Mouse (Mus musculus) limb, embryonic 11.5 days (tissue): ENCODE data around the gene Dpf3. TPM values are rescaled to one million over a fixed set of nuclear protein-coding genes. Genes with fewer than 3 reads are reported as not detected.

Experiments used
- ATAC-seq: fragments of 200-750 bp; cut with Nextera tagmentation; 2 replicates; pipeline ENCODE4 v1.8.0; 2017; ENCODE audit warnings: low read depth; ENCODE audit not compliant: insufficient number of reproducible peaks, low FRiP score, low TSS enrichment
- DNase-seq: peaks from one replicate; pipeline ENCODE4 v3.0.0-alpha.2; 2015; ENCODE audit warnings: low spot score
- H3K27ac ChIP-seq: fragments of 300-500 bp; sonication (generic); replicated peaks from 2 replicates; pipeline ENCODE4 v1.5.1; 2014; ENCODE audit warnings: low read depth, mild to moderate bottlenecking, low read length
- H3K27me3 ChIP-seq: fragments of 300-500 bp; sonication (generic); 2 replicates; pipeline ENCODE4 v1.6.1; 2014; ENCODE audit warnings: mild to moderate bottlenecking, low read length, mixed read lengths; ENCODE audit not compliant: control insufficient read depth, insufficient read depth
- H3K36me3 ChIP-seq: fragments of 300-500 bp; sonication (generic); 2 replicates; pipeline ENCODE4 v1.6.1; 2014; ENCODE audit warnings: mild to moderate bottlenecking, low read length, moderate library complexity, mixed read lengths; ENCODE audit not compliant: control insufficient read depth, insufficient read depth
- H3K4me1 ChIP-seq: fragments of 300-500 bp; sonication (generic); 2 replicates; pipeline ENCODE4 v1.6.1; 2014; ENCODE audit warnings: low read length, mixed read lengths; ENCODE audit not compliant: control insufficient read depth, insufficient read depth
- H3K4me2 ChIP-seq: fragments of 300-500 bp; sonication (generic); 2 replicates; pipeline ENCODE4 v1.6.1; 2014; ENCODE audit warnings: low read depth, mild to moderate bottlenecking, moderate library complexity; ENCODE audit not compliant: severe bottlenecking
- H3K4me3 ChIP-seq: fragments of 300-500 bp; sonication (generic); 2 replicates; pipeline ENCODE4 v1.5.1; 2014; ENCODE audit warnings: low read depth, low read length
- H3K9ac ChIP-seq: fragments of 300-500 bp; sonication (generic); 2 replicates; pipeline ENCODE4 v1.6.1; 2014; ENCODE audit warnings: mild to moderate bottlenecking, low read length
- H3K9me3 ChIP-seq: fragments of 300-500 bp; sonication (generic); 2 replicates; pipeline ENCODE4 v1.6.1; 2016; ENCODE audit warnings: low read length; ENCODE audit not compliant: control insufficient read depth
- WGBS: fragments of 180-500 bp; shearing (Covaris S2); extraction: QIAGEN DNeasy Blood & Tissue Kit; methylation state at CpG from one replicate; pipeline ENCODE4 v1.1.7; 2014; 5-methylcytosine and 5-hydroxymethylcytosine counted together
- polyA plus RNA-seq: library from polyadenylated mRNA; unstranded; fragments of >200 nt; fragmentation: Nextera tagmentation; extraction: Ambion mirVana; gene quantifications from 2 replicates; pipeline ENCODE4 v1.2.1, GENCODE M21; 2014

Gene Dpf3
- polyA plus RNA-seq, 1 experiment from 2014 or later: 3.6 TPM

DNA sequence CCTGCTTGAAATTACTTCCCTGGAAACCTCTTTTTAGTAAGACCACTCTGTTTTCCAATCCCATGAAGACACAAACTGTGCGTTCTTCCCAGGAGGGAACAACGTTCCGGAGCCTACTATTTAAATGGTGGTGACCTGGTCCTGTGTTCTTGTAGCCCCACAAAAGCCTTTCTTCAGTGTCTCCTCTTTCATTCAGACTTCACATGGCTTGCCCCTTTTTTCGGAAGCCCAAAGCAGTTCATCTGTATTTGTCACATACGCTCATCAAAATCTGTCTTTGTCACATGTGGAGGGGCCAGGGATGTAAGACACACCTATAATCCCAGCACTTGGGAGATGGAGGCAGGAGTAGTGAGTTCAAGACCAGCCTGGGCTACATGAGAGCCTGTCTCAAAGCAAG, 73.8 kb downstream of the Dpf3 start:
- Histone ChIP-seq H3K9ac (no peak overlapping the region), H3K4me3 (no peak overlapping the region), H3K36me3 (no peaks in the 10 kb centered on the region), H3K4me1 (no peaks in the 10 kb centered on the region), H3K9me3 (no peaks in the 10 kb centered on the region), H3K27ac (no peak overlapping the region), H3K27me3 (no peaks in the 10 kb centered on the region), H3K4me2 (no peak overlapping the region)
- ATAC-seq: no peak
- DNase-seq: no peak
- WGBS: 93% methylated on average over 5 of the region's 5 CpGs

GRCm38 (mm10) chr12:83411721-83412521, 75.6 kb downstream of the Dpf3 start:
- no peak overlapping the region for H3K27ac ChIP-seq
- ATAC-seq: no peak
- no peak for DNase-seq
- no peaks in the 10 kb centered on the region for H3K9me3 ChIP-seq
- 64% methylated on average over 17 of the region's 17 CpGs for WGBS
- no peak overlapping the region for H3K4me3 ChIP-seq
- H3K27me3 ChIP-seq: no peaks in the 10 kb centered on the region
- H3K9ac ChIP-seq: no peak overlapping the region
- no peaks in the 10 kb centered on the region for H3K36me3 ChIP-seq
- no peak overlapping the region for H3K4me2 ChIP-seq
- H3K4me1 ChIP-seq: no peaks in the 10 kb centered on the region

- DNase-seq (no peak), ATAC-seq (no peak)
- H3K27ac ChIP-seq: no peak overlapping the region
- H3K4me1 ChIP-seq: no peaks in the 10 kb centered on the region
- no peaks in the 10 kb centered on the region for H3K27me3 ChIP-seq
- WGBS: 80% methylated on average over 5 of the region's 5 CpGs
- no peaks in the 10 kb centered on the region for H3K36me3 ChIP-seq
- H3K4me3 ChIP-seq: no peak overlapping the region
- H3K9me3 ChIP-seq: no peaks in the 10 kb centered on the region
- H3K4me2 ChIP-seq: no peak overlapping the region
- no peak overlapping the region for H3K9ac ChIP-seq
Observed at GRCm38 (mm10) chr12:83411032-83411431, 76.5 kb downstream of the Dpf3 start.

DNA sequence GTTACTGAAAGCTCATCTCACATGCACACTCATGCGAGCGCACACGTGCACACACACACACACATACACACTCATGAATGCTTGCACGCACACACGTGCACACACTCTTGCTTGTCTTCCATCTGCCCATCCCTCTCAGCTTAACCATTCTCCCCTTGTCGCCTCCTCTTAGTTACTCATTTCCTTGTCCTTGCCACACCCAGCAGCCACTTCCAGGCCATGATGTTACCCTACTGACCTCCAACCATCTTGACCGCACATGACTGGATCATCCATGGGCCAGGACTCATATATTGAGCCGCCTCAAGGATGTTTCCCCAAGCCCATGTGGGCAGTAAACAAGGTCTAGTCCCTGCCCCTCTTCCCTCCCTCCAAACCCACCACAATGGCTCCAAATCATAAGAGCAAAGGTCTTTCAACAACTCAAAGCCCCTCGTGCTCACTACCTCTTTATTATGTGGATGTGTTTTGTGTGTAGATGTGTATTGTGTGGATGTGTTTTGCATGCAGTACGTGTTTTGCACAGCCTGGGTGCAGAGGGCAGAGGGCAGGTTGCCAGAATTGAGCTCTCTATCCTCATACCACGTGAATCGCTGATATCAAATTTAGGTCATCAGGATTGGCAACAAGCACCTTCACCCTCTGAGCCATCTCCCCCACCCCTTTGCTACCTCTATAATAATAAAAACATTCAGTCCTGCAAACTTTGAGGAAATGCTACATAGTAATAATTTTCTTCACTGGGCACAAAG, 82.0 kb downstream of the Dpf3 start:
- Histone ChIP-seq H3K4me1 (no peaks in the 10 kb centered on the region), H3K4me3 (no peak overlapping the region), H3K4me2 (no peak overlapping the region), H3K9me3 (no peaks in the 10 kb centered on the region), H3K36me3 (no peaks in the 10 kb centered on the region), H3K27ac (no peak overlapping the region), H3K9ac (no peak overlapping the region), H3K27me3 (no peaks in the 10 kb centered on the region)
- 90% methylated on average over 12 of the region's 12 CpGs for WGBS
- ATAC-seq (no peak), DNase-seq (no peak)

GRCm38 (mm10) chr12:83402270-83402669, 85.2 kb downstream of the Dpf3 start:
- no peak for DNase-seq
- 60% methylated on average over 5 of the region's 5 CpGs for WGBS
- no peaks in the 10 kb centered on the region for H3K36me3 ChIP-seq
- H3K4me2 ChIP-seq: no peak overlapping the region
- no peak overlapping the region for H3K27ac ChIP-seq
- H3K4me3 ChIP-seq: no peak overlapping the region
- no peak overlapping the region for H3K9ac ChIP-seq
- no peaks in the 10 kb centered on the region for H3K9me3 ChIP-seq
- no peak for ATAC-seq
- no peaks in the 10 kb centered on the region for H3K27me3 ChIP-seq
- no peaks in the 10 kb centered on the region for H3K4me1 ChIP-seq

DNA sequence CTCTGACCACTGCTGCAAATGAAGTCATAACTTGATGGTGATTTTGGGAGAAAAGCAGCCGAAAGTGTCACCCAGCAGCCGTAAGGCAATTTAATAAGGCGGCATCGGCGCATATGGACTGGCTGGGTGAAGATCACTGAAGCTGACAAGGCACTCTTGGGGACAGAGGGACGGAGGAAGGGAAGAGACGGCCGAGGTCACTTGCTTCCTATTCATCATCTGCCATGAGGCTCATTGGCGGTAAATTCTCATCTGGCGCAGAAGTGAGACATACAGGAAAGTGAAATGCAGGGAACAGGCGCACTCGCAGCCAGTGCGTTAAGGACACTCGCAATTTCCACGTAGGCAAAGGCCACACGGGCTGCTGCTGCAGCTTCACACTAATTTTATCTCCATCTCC, 95.5 kb downstream of the Dpf3 start:
- Histone ChIP-seq H3K9me3 (no peaks in the 10 kb centered on the region), H3K4me2 (no peak overlapping the region), H3K27me3 (no peaks in the 10 kb centered on the region), H3K36me3 (no peaks in the 10 kb centered on the region), H3K27ac (no peak overlapping the region), H3K9ac (no peak overlapping the region), H3K4me3 (no peak overlapping the region), H3K4me1 (no peaks in the 10 kb centered on the region)
- ATAC-seq: no peak
- DNase-seq: no peak
- WGBS: 85% methylated on average over 16 of the region's 16 CpGs

DNA sequence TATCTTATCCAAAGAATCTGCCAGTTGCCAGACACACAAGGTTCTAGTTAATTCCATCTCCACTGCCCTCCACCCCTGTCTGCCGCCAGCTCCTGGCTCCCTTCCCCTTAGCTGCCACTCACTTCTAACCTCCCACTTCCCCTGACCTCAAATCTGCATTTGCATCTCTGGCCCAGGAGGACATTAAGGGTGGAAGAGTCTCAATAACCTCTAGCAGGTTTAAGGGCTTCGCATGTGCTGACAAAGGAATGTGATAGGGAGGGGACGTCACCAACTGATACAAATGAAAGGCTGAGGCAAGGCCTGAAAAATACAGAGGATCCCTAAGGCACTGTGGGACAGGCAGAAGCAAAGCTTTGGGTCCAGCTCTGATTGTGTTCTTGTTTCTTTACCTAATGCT, 100.0 kb downstream of the Dpf3 start:
- H3K9me3 ChIP-seq: no peaks in the 10 kb centered on the region
- 16% methylated on average over 3 of the region's 3 CpGs for WGBS
- H3K9ac ChIP-seq: no peak overlapping the region
- no peak for DNase-seq
- ATAC-seq: no peak
- H3K36me3 ChIP-seq: no peaks in the 10 kb centered on the region
- H3K4me2 ChIP-seq: no peak overlapping the region
- H3K4me3 ChIP-seq: no peak overlapping the region
- no peaks in the 10 kb centered on the region for H3K4me1 ChIP-seq
- no peak overlapping the region for H3K27ac ChIP-seq
- no peaks in the 10 kb centered on the region for H3K27me3 ChIP-seq

DNA sequence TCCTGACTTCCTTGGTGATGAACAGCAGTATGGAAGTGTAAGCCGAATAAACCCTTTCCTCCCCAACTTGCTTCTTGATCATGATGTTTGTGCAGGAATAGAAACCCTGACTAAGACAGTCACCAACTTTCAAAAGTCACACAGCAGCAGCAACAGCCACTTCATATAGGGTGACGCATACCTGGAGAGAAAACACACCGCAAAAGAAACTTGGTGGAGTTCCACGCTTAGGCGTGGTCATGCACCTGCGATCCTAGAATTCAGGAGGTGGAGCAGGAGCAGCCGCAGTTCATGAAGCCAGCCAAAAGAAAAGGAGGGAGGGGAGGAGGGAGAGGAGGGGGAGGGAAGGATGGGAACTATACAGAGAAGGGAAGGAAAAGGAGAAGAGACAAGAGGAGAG, 106.4 kb downstream of the Dpf3 start:
- H3K27ac ChIP-seq: no peak overlapping the region
- H3K4me2 ChIP-seq: no peak overlapping the region
- no peak for DNase-seq
- no peak overlapping the region for H3K4me3 ChIP-seq
- no peaks in the 10 kb centered on the region for H3K36me3 ChIP-seq
- ATAC-seq: no peak
- H3K9ac ChIP-seq: no peak overlapping the region
- 90% methylated on average over 7 of the region's 7 CpGs for WGBS
- H3K27me3 ChIP-seq: no peaks in the 10 kb centered on the region
- H3K9me3 ChIP-seq: no peaks in the 10 kb centered on the region
- H3K4me1 ChIP-seq: no peaks in the 10 kb centered on the region
